Comparison of ENCODE assay signal across 12 mouse cellular contexts in the genomic region with DNA sequence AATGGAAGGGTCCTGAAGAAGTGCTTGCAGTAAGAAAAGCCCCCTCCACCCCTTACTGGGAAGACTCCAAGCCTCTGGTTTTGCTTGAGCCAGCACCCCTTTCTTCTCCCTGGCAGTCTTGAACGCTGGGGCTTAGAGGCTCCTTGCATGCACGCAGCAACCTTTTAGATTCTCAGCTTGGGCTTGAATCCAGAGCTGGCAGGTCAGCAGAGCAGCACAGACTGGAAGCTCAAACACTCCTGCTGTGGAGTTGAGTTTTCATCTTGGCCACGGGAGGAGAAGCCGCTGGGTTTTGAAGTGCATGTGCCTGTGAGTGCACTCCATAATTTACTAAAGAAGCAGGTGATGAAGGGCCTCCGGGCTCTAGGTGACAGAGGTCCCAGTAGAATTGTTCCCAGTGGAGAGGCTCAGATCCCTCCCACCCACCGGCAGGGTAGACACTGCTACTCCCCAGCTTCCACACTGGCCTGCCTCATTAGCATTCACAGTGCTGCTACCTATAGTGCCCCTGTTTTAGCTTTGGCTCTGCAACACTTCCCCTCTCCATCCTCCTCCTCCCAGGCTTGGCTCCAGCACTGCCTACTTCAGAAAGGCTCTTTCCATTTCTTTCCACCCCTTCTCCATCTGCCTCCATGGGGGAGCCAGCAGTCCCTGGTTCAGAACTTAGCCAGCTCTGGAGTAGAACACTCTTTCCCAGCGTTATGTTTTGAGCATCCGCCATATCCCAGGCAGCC. TPM values are rescaled to one million over a fixed set of nuclear protein-coding genes. Genes with fewer than 3 reads are reported as not detected.
DNase-seq lines count a peak whose midpoint lies in the region; ATAC-seq and TF ChIP-seq lines count a peak whose summit lies in the region.
"Had no signal": no experiment of that assay in that cellular context is flagged by ENCODE, and none has a peak within 500 bp of the region (broad histone marks: within the 10 kb centered on the region; RNA-seq: fewer than 3 reads in every experiment).

No protein-coding gene starts in this region.

- H3K4me1 ChIP-seq in heart, embryonic 11.5 days (ENCODE audit: control insufficient read depth, insufficient read depth, low read length): peaks cover 55% of the 10 kb centered on the region
- no peaks in the 10 kb centered on the region; the same call in 1 of the 2 replicates for H3K4me1 ChIP-seq in midbrain, embryonic 15.5 days
- H3K4me1 ChIP-seq in midbrain, embryonic 14.5 days (ENCODE audit: control insufficient read depth, insufficient read depth, low read length): peaks cover 4% of the 10 kb centered on the region; the same call in 1 of the 2 replicates
- no peaks in the 10 kb centered on the region for H3K4me1 ChIP-seq in forebrain, postnatal 0 days (ENCODE audit: insufficient read depth)

- peak overlapping the region; percentile 38; the same call in 1 of the 2 replicates for H3K27ac ChIP-seq in heart, embryonic 11.5 days (ENCODE audit: low read depth, low read length)
- H3K27ac ChIP-seq in midbrain, embryonic 15.5 days: 0 out of 2 replicates have a peak overlapping the region, but pooled peaks have one; percentile 40
- H3K27ac ChIP-seq in midbrain, embryonic 14.5 days (replicated peaks; ENCODE audit: low read depth, low read length): no peak overlapping the region
- peak overlapping the region; percentile 62 for H3K27ac ChIP-seq in forebrain, postnatal 0 days (ENCODE audit: low read depth, low read length)

- no peak overlapping the region for H3K4me2 ChIP-seq in heart, embryonic 11.5 days
- H3K4me2 ChIP-seq in midbrain, embryonic 15.5 days: no peak overlapping the region
- H3K4me2 ChIP-seq in midbrain, embryonic 14.5 days (ENCODE audit: low read length): no peak overlapping the region
- H3K4me2 ChIP-seq in forebrain, postnatal 0 days (ENCODE audit: low read depth): no peak overlapping the region

- peaks cover 34% of the 10 kb centered on the region for H3K36me3 ChIP-seq in heart, embryonic 11.5 days (ENCODE audit: control insufficient read depth, insufficient read depth, low read length)
- H3K36me3 ChIP-seq in midbrain, embryonic 15.5 days (replicated peaks): no peaks in the 10 kb centered on the region
- no peaks in the 10 kb centered on the region for H3K36me3 ChIP-seq in midbrain, embryonic 14.5 days (ENCODE audit: control insufficient read depth, insufficient read depth, low read length)
- H3K36me3 ChIP-seq in forebrain, postnatal 0 days (ENCODE audit: insufficient read depth): peaks cover 2% of the 10 kb centered on the region; the same call in 1 of the 2 replicates

- H3K4me3 ChIP-seq in heart, embryonic 11.5 days (ENCODE audit: low read depth, low read length): no peak overlapping the region
- no peak overlapping the region for H3K4me3 ChIP-seq in midbrain, embryonic 15.5 days
- no peak overlapping the region for H3K4me3 ChIP-seq in midbrain, embryonic 14.5 days (replicated peaks; ENCODE audit: low read depth, low read length)
- no peak overlapping the region for H3K4me3 ChIP-seq in forebrain, postnatal 0 days (ENCODE audit: low read depth, low read length)

- H3K9me3 ChIP-seq in heart, embryonic 11.5 days (replicated peaks; ENCODE audit: control insufficient read depth, low read length): no peaks in the 10 kb centered on the region
- H3K9me3 ChIP-seq in midbrain, embryonic 15.5 days: no peaks in the 10 kb centered on the region
- no peaks in the 10 kb centered on the region for H3K9me3 ChIP-seq in midbrain, embryonic 14.5 days (ENCODE audit: control insufficient read depth, low read length)
- H3K9me3 ChIP-seq in forebrain, postnatal 0 days (ENCODE audit: low read length): no peaks in the 10 kb centered on the region

- WGBS in heart, embryonic 11.5 days (ENCODE audit: insufficient replicate concordance): 61% methylated on average over 8 of the region's 8 CpGs
- 55% methylated on average over 8 of the region's 8 CpGs for WGBS in midbrain, embryonic 15.5 days
- WGBS in midbrain, embryonic 14.5 days: 61% methylated on average over 8 of the region's 8 CpGs
- 38% methylated on average over 8 of the region's 8 CpGs for WGBS in forebrain, postnatal 0 days

- DNase-seq in heart, adult 8-10 months (ENCODE audit: low spot score): no peak
- no peak for DNase-seq in midbrain, embryonic 14.5 days
- peak; percentile 39 for DNase-seq in forebrain, postnatal 0 days
- peak; percentile 39 for DNase-seq in right cerebral cortex, postnatal 14 days
- no peak for DNase-seq in spleen, postnatal 10 days (ENCODE audit: low spot score in 2 of 2)
- DNase-seq in kidney, postnatal 25 days: no peak
- DNase-seq: liver, postnatal 0 days; retina, postnatal 1 day; thymus, adult 2 months had no signal

- no peak for ATAC-seq in heart, embryonic 11.5 days (replicated peaks; ENCODE audit: insufficient number of reproducible peaks, low FRiP score, low TSS enrichment)
- no peak for ATAC-seq in midbrain, embryonic 15.5 days (replicated peaks)
- ATAC-seq in midbrain, embryonic 14.5 days (ENCODE audit: low FRiP score, low TSS enrichment): no peak
- peak; percentile 70 for ATAC-seq in forebrain, postnatal 0 days
- ATAC-seq: CD4-positive, CD25-positive, alpha-beta regulatory T cell, adult 4 months; liver, postnatal 0 days had no signal

- H3K9ac ChIP-seq in heart, embryonic 11.5 days (ENCODE audit: low read depth, low read length): no peak overlapping the region
- no peak overlapping the region for H3K9ac ChIP-seq in midbrain, embryonic 15.5 days
- H3K9ac ChIP-seq in midbrain, embryonic 14.5 days (replicated peaks; ENCODE audit: low read length): no peak overlapping the region
- no peak overlapping the region for H3K9ac ChIP-seq in forebrain, postnatal 0 days
- H3K9ac ChIP-seq: liver, postnatal 0 days had no signal

- no peak for TF ChIP-seq CTCF in forebrain, postnatal 0 days (IDR thresholded peaks at IDR 0.05; ENCODE audit: low read depth)

- H3K27me3 ChIP-seq in heart, embryonic 11.5 days (ENCODE audit: control insufficient read depth, insufficient read depth, low read length): no peaks in the 10 kb centered on the region
- no peaks in the 10 kb centered on the region for H3K27me3 ChIP-seq in midbrain, embryonic 15.5 days (replicated peaks)
- H3K27me3 ChIP-seq in midbrain, embryonic 14.5 days (ENCODE audit: control insufficient read depth, insufficient read depth, low read length): no peaks in the 10 kb centered on the region
- no peaks in the 10 kb centered on the region for H3K27me3 ChIP-seq in forebrain, postnatal 0 days (ENCODE audit: insufficient read depth, low read length)

RNA-seq across cellular contexts. Expression of a gene that starts 15.7 kb away (rescaled TPM):
- 117 and 132 TPM in 2 replicates for polyA plus RNA-seq in heart, embryonic 11.5 days (2014; fragmentation: Nextera tagmentation; extraction: Ambion mirVana)
- 100 to 1,000 TPM in 1 of 4 experiments, 10 to 100 TPM in 3; 82.0 to 100 (median 95.6) TPM for total RNA-seq in heart, adult 8-10 months (2022)
- polyA plus RNA-seq in midbrain, embryonic 15.5 days (2015; fragmentation: Nextera tagmentation; extraction: Ambion mirVana): 2.7 and 2.8 TPM in 2 replicates
- 1.6 and 2.1 TPM in 2 replicates for polyA plus RNA-seq in midbrain, embryonic 14.5 days (2014; fragmentation: Nextera tagmentation; extraction: Ambion mirVana)
- 28.6 and 29.0 TPM in 2 replicates for total RNA-seq in forebrain, postnatal 0 days (2014; rRNA removed)
- polyA plus RNA-seq in forebrain, postnatal 0 days (2015; fragmentation: Nextera tagmentation; extraction: Ambion mirVana): 16.3 and 18.3 TPM in 2 replicates

Comparison
In these comparisons a context has a peak if more than half of its experiments do, and no peak if none do; other contexts are left out.
1. DNase-seq: peak in forebrain, postnatal 0 days (single experiment) and right cerebral cortex, postnatal 14 days (single experiment); none in heart, adult 8-10 months (single experiment), midbrain, embryonic 14.5 days (single experiment), spleen, postnatal 10 days (0 of 2) and kidney, postnatal 25 days (0 of 2).